Mouse (Mus musculus) lung, postnatal 0 days (tissue): ENCODE results near the gene Ksr2.

Source experiments
- CTCF ChIP-seq: IDR thresholded peaks from 2 replicates; pipeline ENCODE4 v1.5.1; 2016; ENCODE audit warnings: antibody characterized with exemption, mild to moderate bottlenecking
- EP300 ChIP-seq: IDR thresholded peaks from 2 replicates; pipeline ENCODE4 v1.6.1; 2016; ENCODE audit warnings: antibody characterized with exemption, mild to moderate bottlenecking, control low read depth

- TF ChIP-seq CTCF (no peak), EP300 (no peak)
Measured at GRCm38 (mm10) chr5:117415011-117415912, 1.5 kb downstream of the Ksr2 start.
